Mouse (Mus musculus) forebrain, embryonic 15.5 days (tissue): ENCODE measurements around the gene Pde8b. TPM values are rescaled to one million over a fixed set of nuclear protein-coding genes. Genes with fewer than 3 reads are reported as not detected.
A peak's percentile ranks its signal among the peaks of the same experiment; 100 is the strongest.

ENCODE experiments used
- ATAC-seq: fragments of 200-750 bp; cut with Nextera tagmentation; replicated peaks from 2 replicates; pipeline ENCODE4 v1.8.0; 2017; ENCODE audit warnings: mild to moderate bottlenecking, moderate TSS enrichment, moderate library complexity
- H3K27ac ChIP-seq: fragments of 300-500 bp; sonication (generic); replicated peaks from 2 replicates; pipeline ENCODE4 v1.5.1; 2015; ENCODE audit warnings: mild to moderate bottlenecking, inconsistent platforms
- H3K27me3 ChIP-seq: fragments of 300-500 bp; sonication (generic); 2 replicates; pipeline ENCODE4 v1.6.1; 2015; ENCODE audit warnings: inconsistent platforms
- H3K36me3 ChIP-seq: fragments of 300-500 bp; sonication (generic); 2 replicates; pipeline ENCODE4 v1.6.1; 2015; ENCODE audit warnings: mild to moderate bottlenecking, inconsistent platforms
- H3K4me1 ChIP-seq: fragments of 300-500 bp; sonication (generic); 2 replicates; pipeline ENCODE4 v1.6.1; 2015; ENCODE audit warnings: inconsistent platforms
- H3K4me2 ChIP-seq: fragments of 300-500 bp; sonication (generic); replicated peaks from 2 replicates; pipeline ENCODE4 v1.6.1; 2015; ENCODE audit warnings: mild to moderate bottlenecking, inconsistent platforms
- H3K4me3 ChIP-seq: fragments of 300-500 bp; sonication (generic); 2 replicates; pipeline ENCODE4 v1.5.1; 2015; ENCODE audit warnings: mild to moderate bottlenecking, inconsistent platforms
- H3K9ac ChIP-seq: fragments of 300-500 bp; sonication (generic); replicated peaks from 2 replicates; pipeline ENCODE4 v1.6.1; 2015; ENCODE audit warnings: mild to moderate bottlenecking, inconsistent platforms
- H3K9me3 ChIP-seq: fragments of 300-500 bp; sonication (generic); 2 replicates; pipeline ENCODE4 v1.6.1; 2016; ENCODE audit warnings: inconsistent platforms
- WGBS: fragments of 180-500 bp; shearing (Covaris S2); methylation state at CpG from one replicate; pipeline ENCODE4 v1.1.7; 2015; ENCODE audit warnings: mixed read lengths; 5-methylcytosine and 5-hydroxymethylcytosine counted together
- polyA plus RNA-seq: library from polyadenylated mRNA; unstranded; fragments of >200 nt; fragmentation: Nextera tagmentation; extraction: Ambion mirVana; gene quantifications from 2 replicates; pipeline ENCODE4 v1.2.1, GENCODE M21; 2015

Gene Pde8b
- polyA plus RNA-seq, 1 experiment from 2014 or later = 4.8 TPM

DNA sequence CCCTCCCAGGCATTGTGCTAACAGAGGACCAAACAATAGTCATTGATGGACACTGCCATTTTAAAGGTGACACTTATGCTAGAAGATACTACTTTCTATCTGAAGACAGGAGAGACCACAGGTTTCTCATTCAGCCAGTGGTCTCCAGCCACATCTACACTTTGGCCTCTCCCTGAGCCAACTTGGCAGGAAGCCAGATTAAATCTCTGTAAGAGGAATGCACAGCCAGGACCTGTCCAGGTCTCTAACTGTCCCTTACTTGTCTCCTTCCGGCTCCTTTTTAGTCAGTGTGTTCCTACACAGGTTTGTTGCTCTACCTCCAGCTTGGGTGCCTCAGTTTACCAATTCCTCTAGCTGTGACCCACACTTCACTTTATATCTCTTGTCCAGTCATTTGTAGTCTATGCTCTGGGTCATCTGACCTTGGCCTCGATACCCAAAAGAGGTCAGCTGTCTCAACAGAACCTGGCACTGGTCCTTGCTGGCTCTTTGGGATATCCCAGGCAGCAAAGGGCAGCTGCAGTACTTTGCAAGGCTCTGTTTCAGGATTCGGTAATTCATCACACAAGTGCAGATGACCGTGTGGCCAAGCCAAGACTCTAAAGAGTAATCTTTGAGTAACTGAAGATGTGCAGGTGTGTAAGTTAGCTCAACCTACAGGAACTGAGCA is 124.5 kb downstream of the Pde8b start:
- no peak for ATAC-seq
- no peak overlapping the region for H3K27ac ChIP-seq
- H3K36me3 ChIP-seq = no peaks in the 10 kb centered on the region
- WGBS = 96% methylated on average over 4 of the region's 4 CpGs
- no peak overlapping the region for H3K4me2 ChIP-seq
- no peaks in the 10 kb centered on the region for H3K27me3 ChIP-seq
- H3K4me3 ChIP-seq = no peak overlapping the region
- no peaks in the 10 kb centered on the region for H3K9me3 ChIP-seq
- H3K4me1 ChIP-seq = no peaks in the 10 kb centered on the region
- H3K9ac ChIP-seq = no peak overlapping the region

DNA sequence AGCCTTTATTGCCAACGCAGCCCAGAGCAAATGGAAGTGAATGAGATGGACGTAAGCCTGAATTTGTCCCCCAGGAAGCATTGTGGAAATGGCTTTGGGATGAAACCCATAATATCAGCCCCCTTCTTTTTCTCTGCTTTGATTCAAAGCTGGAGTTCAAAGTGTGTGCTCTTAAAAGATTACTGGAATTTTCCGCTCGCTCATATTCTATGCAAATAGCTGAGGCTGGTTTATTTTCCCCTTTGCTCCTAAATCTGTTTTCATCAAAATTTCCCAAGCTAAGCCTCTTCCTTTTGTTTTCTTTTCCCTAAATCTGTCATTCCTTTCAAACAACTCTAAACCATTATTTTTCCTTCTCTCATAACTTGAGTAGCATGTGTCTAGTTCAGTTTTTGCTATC is 129.6 kb downstream of the Pde8b start:
- Histone ChIP-seq H3K4me2 (no peak overlapping the region), H3K36me3 (no peaks in the 10 kb centered on the region), H3K4me3 (no peak overlapping the region), H3K9ac (no peak overlapping the region), H3K27me3 (no peaks in the 10 kb centered on the region), H3K9me3 (no peaks in the 10 kb centered on the region), H3K4me1 (no peaks in the 10 kb centered on the region), H3K27ac (no peak overlapping the region)
- ATAC-seq = no peak
- WGBS = 88% methylated on average over 4 of the region's 4 CpGs

DNA sequence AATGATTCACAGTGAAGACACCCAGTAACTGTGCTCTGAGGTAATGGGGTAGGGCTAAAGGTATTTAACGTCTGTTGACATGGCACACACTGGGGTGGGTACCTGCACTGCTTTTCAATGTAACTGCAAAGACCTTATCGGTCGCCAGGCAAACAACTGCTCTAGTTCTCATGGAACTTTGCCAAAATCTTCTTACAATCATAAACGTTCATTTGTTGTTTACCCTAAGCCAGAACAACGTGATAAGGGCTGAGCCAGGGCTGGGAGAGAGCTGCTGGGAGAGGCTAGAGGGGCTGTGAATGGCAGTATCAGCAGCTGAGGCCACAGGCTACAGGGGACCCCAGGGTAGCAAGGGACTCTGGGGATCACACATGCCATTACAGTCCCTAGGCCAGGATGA is 136.4 kb downstream of the Pde8b start:
- ATAC-seq = no peak; the same call in 1 of the 2 replicates
- Histone ChIP-seq H3K27ac (no peak overlapping the region), H3K4me3 (no peak overlapping the region), H3K9me3 (no peaks in the 10 kb centered on the region), H3K27me3 (no peaks in the 10 kb centered on the region), H3K4me1 (no peaks in the 10 kb centered on the region; the same call in 1 of the 2 replicates), H3K36me3 (no peaks in the 10 kb centered on the region), H3K9ac (no peak overlapping the region), H3K4me2 (no peak overlapping the region)
- WGBS = 48% methylated on average over 5 of the region's 5 CpGs

DNA sequence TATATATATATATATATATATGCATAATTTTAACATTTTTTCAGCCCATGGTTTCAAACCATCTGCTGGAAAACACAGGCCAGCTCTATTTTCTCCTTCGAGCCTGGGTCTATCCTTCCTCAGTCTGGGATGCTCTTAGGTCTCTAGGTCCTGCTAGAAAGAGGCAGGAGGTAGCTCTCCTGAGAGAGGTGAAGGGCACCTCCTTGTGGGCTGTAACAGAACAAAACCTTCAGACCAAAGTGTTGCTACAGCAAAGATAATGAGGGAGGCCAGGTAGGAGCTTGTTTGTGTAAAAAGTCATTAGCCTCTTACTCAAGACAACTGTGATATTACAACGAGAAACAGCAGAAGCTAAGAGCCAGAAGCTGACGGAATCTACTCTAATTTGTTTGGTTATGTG is 140.6 kb downstream of the Pde8b start:
- 69% methylated on average over 3 of the region's 3 CpGs for WGBS
- no peaks in the 10 kb centered on the region for H3K27me3 ChIP-seq
- H3K4me3 ChIP-seq = no peak overlapping the region
- no peak for ATAC-seq
- H3K9me3 ChIP-seq = no peaks in the 10 kb centered on the region
- H3K4me1 ChIP-seq = peaks cover 8% of the 10 kb centered on the region; the same call in 1 of the 2 replicates
- H3K4me2 ChIP-seq = no peak overlapping the region
- no peak overlapping the region for H3K27ac ChIP-seq
- no peaks in the 10 kb centered on the region for H3K36me3 ChIP-seq
- no peak overlapping the region for H3K9ac ChIP-seq

DNA sequence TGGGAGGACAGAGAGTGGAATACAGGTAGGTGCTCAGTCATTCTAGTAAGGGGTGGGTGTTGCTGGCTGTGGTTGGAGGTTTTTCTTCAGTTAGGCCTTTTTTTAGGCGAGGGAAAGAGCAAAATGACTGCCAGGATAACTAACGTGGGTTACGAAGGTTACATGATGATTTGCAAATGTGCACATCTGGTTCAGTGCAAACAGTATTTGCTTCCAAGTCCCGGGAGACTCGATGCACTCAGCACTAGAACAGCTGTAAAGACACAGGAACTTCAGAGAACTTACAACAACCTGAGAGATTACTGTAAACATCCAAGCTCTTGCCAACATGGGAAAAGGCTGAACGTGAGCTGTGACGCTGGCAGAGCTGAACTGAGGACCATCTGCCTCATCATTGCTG is 142.1 kb downstream of the Pde8b start:
- no peaks in the 10 kb centered on the region for H3K36me3 ChIP-seq
- peaks cover 8% of the 10 kb centered on the region; the same call in 1 of the 2 replicates for H3K4me1 ChIP-seq
- H3K9ac ChIP-seq = no peak overlapping the region
- H3K9me3 ChIP-seq = no peaks in the 10 kb centered on the region
- no peak overlapping the region for H3K4me3 ChIP-seq
- no peak for ATAC-seq
- H3K27me3 ChIP-seq = no peaks in the 10 kb centered on the region
- no peak overlapping the region for H3K4me2 ChIP-seq
- WGBS = 66% methylated on average over 7 of the region's 7 CpGs
- H3K27ac ChIP-seq = no peak overlapping the region

DNA sequence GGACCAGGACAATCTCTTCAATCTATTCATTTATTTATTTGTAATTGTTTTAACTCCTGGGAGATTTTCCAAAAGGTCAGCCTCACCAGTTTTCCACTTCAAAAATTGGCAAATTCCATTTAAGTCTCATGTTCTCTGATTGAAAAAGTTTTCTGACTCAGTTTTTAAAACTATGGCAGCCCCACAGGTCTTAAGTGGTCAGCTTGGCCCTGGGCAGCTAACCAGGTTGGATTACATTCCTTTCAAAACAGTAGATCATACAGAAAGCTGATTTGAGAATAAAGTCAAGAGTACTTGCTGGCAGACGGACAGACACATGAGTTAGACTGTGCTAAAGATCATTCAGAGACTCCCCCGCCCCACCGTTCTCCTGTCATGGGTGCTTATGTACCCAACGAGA is 145.3 kb downstream of the Pde8b start:
- no peak for ATAC-seq
- no peak overlapping the region for H3K9ac ChIP-seq
- H3K4me1 ChIP-seq = peaks cover 8% of the 10 kb centered on the region; the same call in 1 of the 2 replicates
- no peaks in the 10 kb centered on the region for H3K27me3 ChIP-seq
- H3K4me3 ChIP-seq = no peak overlapping the region
- 52% methylated on average over 4 of the region's 4 CpGs for WGBS
- H3K27ac ChIP-seq = no peak overlapping the region
- H3K9me3 ChIP-seq = no peaks in the 10 kb centered on the region
- no peaks in the 10 kb centered on the region for H3K36me3 ChIP-seq
- H3K4me2 ChIP-seq = no peak overlapping the region

DNA sequence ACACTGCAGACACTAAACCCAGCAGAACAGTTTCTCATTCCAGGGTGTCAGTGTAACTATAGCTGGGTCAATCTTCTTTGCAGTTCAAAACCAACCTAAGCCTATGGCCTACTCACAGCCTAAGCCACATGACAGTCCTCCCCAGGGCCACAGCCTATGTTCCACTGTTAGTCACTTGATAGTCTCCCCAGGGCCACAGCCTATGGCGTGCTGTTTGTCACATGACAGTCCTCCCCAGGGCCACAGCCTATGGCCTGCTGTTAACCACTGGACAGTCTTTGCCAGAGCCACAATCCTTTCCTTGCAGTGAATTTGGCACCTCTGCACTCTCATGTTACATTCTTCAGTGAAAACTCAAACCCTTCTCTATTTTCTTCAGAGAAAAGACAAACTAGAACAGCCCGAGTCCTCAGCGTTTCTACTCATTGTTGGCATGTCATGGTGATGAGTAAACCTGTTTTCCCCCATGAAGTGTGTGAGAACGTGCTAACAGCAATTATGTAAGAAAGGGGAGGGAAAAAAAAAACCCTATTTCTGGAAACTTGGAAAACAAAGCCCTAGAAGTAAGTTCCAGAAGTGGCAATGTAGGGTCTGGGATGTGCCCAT is 147.0 kb downstream of the Pde8b start:
- Histone ChIP-seq H3K4me2 (no peak overlapping the region), H3K9ac (no peak overlapping the region), H3K27ac (no peak overlapping the region), H3K4me1 (peaks cover 8% of the 10 kb centered on the region; the same call in 1 of the 2 replicates), H3K4me3 (no peak overlapping the region), H3K27me3 (no peaks in the 10 kb centered on the region), H3K9me3 (no peaks in the 10 kb centered on the region), H3K36me3 (no peaks in the 10 kb centered on the region)
- WGBS = 43% methylated on average over 4 of the region's 4 CpGs
- no peak for ATAC-seq

DNA sequence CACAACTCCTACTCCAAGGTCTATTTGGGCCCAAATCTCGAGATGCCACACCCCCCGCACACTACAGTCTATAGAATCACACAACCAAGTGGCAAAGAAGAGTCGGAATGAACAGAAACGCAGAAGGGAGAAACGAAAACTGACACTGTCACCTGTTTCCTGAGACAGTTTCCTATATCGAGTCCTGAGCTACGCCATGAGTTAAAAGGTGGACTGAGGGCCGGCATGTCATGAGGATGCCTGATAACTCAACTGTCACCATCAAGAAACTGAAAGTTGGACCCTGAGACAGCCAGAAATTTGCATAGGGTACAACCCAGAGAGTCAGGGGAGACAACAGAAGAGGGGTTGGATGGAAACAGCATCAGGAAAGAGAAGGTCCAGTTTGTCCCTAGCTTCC is 148.8 kb downstream of the Pde8b start:
- Histone ChIP-seq H3K9me3 (no peaks in the 10 kb centered on the region), H3K27me3 (no peaks in the 10 kb centered on the region), H3K27ac (no peak overlapping the region), H3K36me3 (no peaks in the 10 kb centered on the region), H3K4me3 (no peak overlapping the region), H3K4me2 (no peak overlapping the region), H3K9ac (no peak overlapping the region), H3K4me1 (no peaks in the 10 kb centered on the region)
- 85% methylated on average over 8 of the region's 8 CpGs for WGBS
- ATAC-seq = no peak

DNA sequence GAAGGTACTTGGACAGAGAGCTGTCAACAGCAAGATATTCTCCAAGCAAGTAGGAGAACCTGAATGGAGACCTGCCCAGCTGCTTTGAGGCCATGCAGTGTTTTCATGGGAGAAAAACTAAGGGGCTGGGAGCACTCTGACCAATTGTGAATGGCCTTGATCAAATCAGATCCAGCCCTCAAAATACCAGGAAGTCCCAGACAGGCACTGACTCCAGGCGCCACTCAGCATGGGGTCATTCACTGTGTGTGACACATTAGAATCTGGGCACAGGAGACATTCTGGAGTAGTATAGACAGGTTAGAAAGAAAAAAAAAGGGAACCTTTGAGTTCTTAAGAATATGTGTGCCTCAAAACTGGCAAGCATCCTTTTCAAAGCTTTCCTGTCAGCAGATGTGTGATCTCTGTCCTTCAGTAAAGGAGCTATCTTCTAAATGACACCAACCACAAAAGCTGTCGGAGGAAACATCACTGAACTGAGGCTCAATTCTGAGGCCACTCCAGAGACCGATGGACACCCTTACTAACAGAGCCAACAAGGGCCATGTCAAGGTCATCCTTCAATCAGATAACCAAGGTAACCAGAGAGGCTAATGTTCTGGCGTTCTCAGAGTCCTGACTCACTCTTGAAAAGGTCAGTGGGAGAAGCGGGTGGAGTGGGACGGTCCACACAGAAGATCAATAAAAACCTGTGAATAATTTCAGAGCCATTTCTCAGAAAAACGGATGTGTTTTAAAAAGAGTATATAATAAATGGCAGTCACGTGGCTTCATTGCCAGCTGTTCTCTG is 151.0 kb downstream of the Pde8b start:
- no peak overlapping the region for H3K9ac ChIP-seq
- H3K27ac ChIP-seq = no peak overlapping the region
- H3K36me3 ChIP-seq = no peaks in the 10 kb centered on the region
- H3K9me3 ChIP-seq = no peaks in the 10 kb centered on the region
- H3K4me1 ChIP-seq = peaks cover 4% of the 10 kb centered on the region; the same call in 1 of the 2 replicates
- ATAC-seq = no peak
- no peak overlapping the region for H3K4me2 ChIP-seq
- no peak overlapping the region for H3K4me3 ChIP-seq
- 84% methylated on average over 8 of the region's 8 CpGs for WGBS
- no peaks in the 10 kb centered on the region for H3K27me3 ChIP-seq

DNA sequence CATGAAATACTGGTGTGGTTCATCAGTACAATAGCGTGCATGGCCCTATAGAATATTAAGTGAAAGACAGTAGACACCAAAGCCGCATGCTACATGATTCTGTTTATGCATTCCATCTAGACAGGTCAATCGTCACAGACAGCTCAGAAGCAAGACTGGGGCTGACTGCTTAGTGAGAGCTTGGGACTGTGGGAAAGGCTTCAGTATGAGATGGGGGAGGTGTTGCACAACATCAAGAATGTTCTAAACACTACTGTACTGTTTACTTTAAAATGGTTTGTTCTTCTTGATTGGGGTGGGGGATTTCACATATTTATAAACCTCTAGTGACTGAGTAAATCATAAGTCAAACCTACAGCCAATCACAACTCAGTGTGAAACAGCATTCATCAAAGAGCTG is 153.5 kb downstream of the Pde8b start:
- Histone ChIP-seq H3K4me2 (no peak overlapping the region), H3K27ac (no peak overlapping the region), H3K27me3 (no peaks in the 10 kb centered on the region), H3K4me3 (no peak overlapping the region), H3K9me3 (no peaks in the 10 kb centered on the region), H3K9ac (no peak overlapping the region), H3K36me3 (no peaks in the 10 kb centered on the region), H3K4me1 (peaks cover 4% of the 10 kb centered on the region; the same call in 1 of the 2 replicates)
- 84% methylated on average over 3 of the region's 3 CpGs for WGBS
- no peak for ATAC-seq

DNA sequence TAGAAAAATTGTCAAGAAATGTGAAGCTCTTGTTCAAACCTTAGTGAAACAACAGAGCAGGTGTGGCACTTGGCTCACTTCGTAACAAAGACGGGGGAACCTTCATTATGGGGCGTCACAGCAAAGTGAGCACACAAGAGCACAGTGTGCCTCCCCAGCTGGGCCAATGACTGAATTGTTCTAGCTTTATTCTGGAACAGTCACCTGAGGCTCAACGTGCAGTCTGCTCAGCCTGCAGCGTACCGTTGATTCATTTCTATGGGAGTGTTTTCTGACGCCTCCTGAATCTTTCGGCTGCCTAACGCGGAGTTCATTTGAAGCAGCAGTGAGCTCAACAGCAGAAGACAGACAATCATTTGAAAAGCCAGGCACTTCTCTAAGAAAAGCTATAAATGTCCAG is 154.3 kb downstream of the Pde8b start:
- H3K9me3 ChIP-seq = no peaks in the 10 kb centered on the region
- no peaks in the 10 kb centered on the region for H3K27me3 ChIP-seq
- no peak for ATAC-seq
- no peak overlapping the region for H3K9ac ChIP-seq
- no peak overlapping the region for H3K4me2 ChIP-seq
- peaks cover 4% of the 10 kb centered on the region; the same call in 1 of the 2 replicates for H3K4me1 ChIP-seq
- no peaks in the 10 kb centered on the region for H3K36me3 ChIP-seq
- 0 out of 2 replicates have a peak overlapping the region, but pooled peaks have one; percentile 20 for H3K27ac ChIP-seq
- no peak overlapping the region for H3K4me3 ChIP-seq
- 35% methylated on average over 10 of the region's 10 CpGs for WGBS
